Mouse (Mus musculus): Measurements from ENCODE around the gene Rmnd1. TPM values are rescaled to one million over a fixed set of nuclear protein-coding genes. Genes with fewer than 3 reads are reported as not detected.
A peak's percentile ranks its signal among the peaks of the same experiment; 100 is the strongest.

Gene Rmnd1
- polyA plus RNA-seq, 1 experiment, result 19.0 TPM

GRCm38 (mm10) chr10:4395321-4395720 is 36.9 kb downstream of the Rmnd1 start:
- WGBS, result 83% methylated on average over 3 of the region's 3 CpGs
- Histone ChIP-seq H3K4me1 (ENCODE audit: control insufficient read depth, insufficient read depth, insufficient read length) (peaks cover 2% of the 10 kb centered on the region; the same call in 1 of the 2 replicates), H3K4me3 (ENCODE audit: extremely low read depth, insufficient read depth, insufficient read length) (no peak overlapping the region), H3K36me3 (ENCODE audit: control insufficient read depth, insufficient read depth, low read length) (peaks cover 2% of the 10 kb centered on the region; the same call in 1 of the 2 replicates), H3K27ac (ENCODE audit: insufficient read depth, low read length) (no peak overlapping the region), H3K27me3 (ENCODE audit: control insufficient read depth, insufficient read depth, low read length) (no peaks in the 10 kb centered on the region)
- no peak for TF ChIP-seq POLR2A (IDR thresholded peaks at IDR 0.05; ENCODE audit: low read depth, low read length)
- TF ChIP-seq CTCF (IDR thresholded peaks at IDR 0.05; ENCODE audit: extremely low read depth, insufficient read depth, insufficient read length, insufficient replicate concordance), result no peak
- DNase-seq (ENCODE audit: low read depth in 1 of 2, low spot score in 2 of 2), result no peak

GRCm38 (mm10) chr10:4391851-4392250 is 40.3 kb downstream of the Rmnd1 start:
- Histone ChIP-seq H3K4me1 (ENCODE audit: control insufficient read depth, insufficient read depth, insufficient read length) (peaks cover 10% of the 10 kb centered on the region; the same call in 1 of the 2 replicates), H3K36me3 (ENCODE audit: control insufficient read depth, insufficient read depth, low read length) (peaks cover 2% of the 10 kb centered on the region; the same call in 1 of the 2 replicates), H3K4me3 (ENCODE audit: extremely low read depth, insufficient read depth, insufficient read length) (no peak overlapping the region), H3K27me3 (ENCODE audit: control insufficient read depth, insufficient read depth, low read length) (no peaks in the 10 kb centered on the region), H3K27ac (ENCODE audit: insufficient read depth, low read length) (no peak overlapping the region)
- TF ChIP-seq POLR2A (IDR thresholded peaks at IDR 0.05; ENCODE audit: low read depth, low read length) (no peak), CTCF (IDR thresholded peaks at IDR 0.05; ENCODE audit: extremely low read depth, insufficient read depth, insufficient read length, insufficient replicate concordance) (peak; percentile 49; the same call in 1 of the 2 replicates)
- peak in 1 of 2 experiments; percentile 36 for DNase-seq (ENCODE audit: low read depth in 1 of 2, low spot score in 2 of 2)
- 34% methylated on average over 6 of the region's 6 CpGs for WGBS

- 76% methylated on average over 5 of the region's 5 CpGs for WGBS
Observed at GRCm38 (mm10) chr10:4391076-4391475, 41.1 kb downstream of the Rmnd1 start.

GRCm38 (mm10) chr10:4390550-4390949 is 41.6 kb downstream of the Rmnd1 start:
- H3K4me1 ChIP-seq (ENCODE audit: control insufficient read depth, insufficient read depth, insufficient read length), result peaks cover 10% of the 10 kb centered on the region; the same call in 1 of the 2 replicates
- no peak for TF ChIP-seq CTCF (IDR thresholded peaks at IDR 0.05; ENCODE audit: extremely low read depth, insufficient read depth, insufficient read length, insufficient replicate concordance)
- TF ChIP-seq POLR2A (IDR thresholded peaks at IDR 0.05; ENCODE audit: low read depth, low read length), result no peak
- no peaks in the 10 kb centered on the region for H3K36me3 ChIP-seq (ENCODE audit: control insufficient read depth, insufficient read depth, low read length)
- 75% methylated on average over 2 of the region's 2 CpGs for WGBS
- H3K4me3 ChIP-seq (ENCODE audit: extremely low read depth, insufficient read depth, insufficient read length), result no peak overlapping the region
- DNase-seq (ENCODE audit: low read depth in 1 of 2, low spot score in 2 of 2), result no peak
- no peak overlapping the region for H3K27ac ChIP-seq (ENCODE audit: insufficient read depth, low read length)
- H3K27me3 ChIP-seq (ENCODE audit: control insufficient read depth, insufficient read depth, low read length), result no peaks in the 10 kb centered on the region

More at GRCm38 (mm10) chr10:4391076-4391475, 41.1 kb downstream of the Rmnd1 start:
- H3K4me3 ChIP-seq (ENCODE audit: extremely low read depth, insufficient read depth, insufficient read length), result no peak overlapping the region
- no peak for TF ChIP-seq CTCF (IDR thresholded peaks at IDR 0.05; ENCODE audit: extremely low read depth, insufficient read depth, insufficient read length, insufficient replicate concordance)
- TF ChIP-seq POLR2A (IDR thresholded peaks at IDR 0.05; ENCODE audit: low read depth, low read length), result no peak
- H3K4me1 ChIP-seq (ENCODE audit: control insufficient read depth, insufficient read depth, insufficient read length), result peaks cover 10% of the 10 kb centered on the region; the same call in 1 of the 2 replicates
- H3K27ac ChIP-seq (ENCODE audit: insufficient read depth, low read length), result no peak overlapping the region
- DNase-seq (ENCODE audit: low read depth in 1 of 2, low spot score in 2 of 2), result no peak
- no peaks in the 10 kb centered on the region for H3K27me3 ChIP-seq (ENCODE audit: control insufficient read depth, insufficient read depth, low read length)
- H3K36me3 ChIP-seq (ENCODE audit: control insufficient read depth, insufficient read depth, low read length), result peaks cover 2% of the 10 kb centered on the region; the same call in 1 of the 2 replicates

GRCm38 (mm10) chr10:4389461-4390112 is 42.6 kb downstream of the Rmnd1 start:
- DNase-seq (ENCODE audit: low read depth in 1 of 2, low spot score in 2 of 2), result no peak
- H3K27ac ChIP-seq (ENCODE audit: insufficient read depth, low read length), result no peak overlapping the region
- H3K36me3 ChIP-seq (ENCODE audit: control insufficient read depth, insufficient read depth, low read length), result no peaks in the 10 kb centered on the region
- peaks cover 8% of the 10 kb centered on the region; the same call in 1 of the 2 replicates for H3K4me1 ChIP-seq (ENCODE audit: control insufficient read depth, insufficient read depth, insufficient read length)
- 64% methylated on average over 5 of the region's 5 CpGs for WGBS
- H3K4me3 ChIP-seq (ENCODE audit: extremely low read depth, insufficient read depth, insufficient read length), result no peak overlapping the region
- no peaks in the 10 kb centered on the region for H3K27me3 ChIP-seq (ENCODE audit: control insufficient read depth, insufficient read depth, low read length)
- TF ChIP-seq POLR2A (IDR thresholded peaks at IDR 0.05; ENCODE audit: low read depth, low read length), result no peak

GRCm38 (mm10) chr10:4389036-4389435 is 43.2 kb downstream of the Rmnd1 start:
- TF ChIP-seq CTCF (IDR thresholded peaks at IDR 0.05; ENCODE audit: extremely low read depth, insufficient read depth, insufficient read length, insufficient replicate concordance), result no peak
- TF ChIP-seq POLR2A (IDR thresholded peaks at IDR 0.05; ENCODE audit: low read depth, low read length), result no peak
- DNase-seq (ENCODE audit: low read depth in 1 of 2, low spot score in 2 of 2), result no peak
- no peaks in the 10 kb centered on the region for H3K27me3 ChIP-seq (ENCODE audit: control insufficient read depth, insufficient read depth, low read length)
- H3K4me3 ChIP-seq (ENCODE audit: extremely low read depth, insufficient read depth, insufficient read length), result no peak overlapping the region
- WGBS, result 23% methylated on average over 10 of the region's 10 CpGs
- H3K27ac ChIP-seq (ENCODE audit: insufficient read depth, low read length), result no peak overlapping the region
- H3K36me3 ChIP-seq (ENCODE audit: control insufficient read depth, insufficient read depth, low read length), result no peaks in the 10 kb centered on the region
- peaks cover 8% of the 10 kb centered on the region; the same call in 1 of the 2 replicates for H3K4me1 ChIP-seq (ENCODE audit: control insufficient read depth, insufficient read depth, insufficient read length)

GRCm38 (mm10) chr10:4388384-4388745 is 43.8 kb downstream of the Rmnd1 start:
- Histone ChIP-seq H3K27ac (ENCODE audit: insufficient read depth, low read length) (peak overlapping the region; percentile 24), H3K27me3 (ENCODE audit: control insufficient read depth, insufficient read depth, low read length) (no peaks in the 10 kb centered on the region), H3K4me1 (ENCODE audit: control insufficient read depth, insufficient read depth, insufficient read length) (peaks cover 8% of the 10 kb centered on the region; the same call in 1 of the 2 replicates), H3K36me3 (ENCODE audit: control insufficient read depth, insufficient read depth, low read length) (no peaks in the 10 kb centered on the region), H3K4me3 (ENCODE audit: extremely low read depth, insufficient read depth, insufficient read length) (peak overlapping the region; percentile 86)
- WGBS, result 2% methylated on average over 19 of the region's 19 CpGs
- DNase-seq (ENCODE audit: low read depth in 1 of 2, low spot score in 2 of 2), result peak in 1 of 2 experiments; percentile 14
- TF ChIP-seq POLR2A (IDR thresholded peaks at IDR 0.05; ENCODE audit: low read depth, low read length), result no peak
- no peak for TF ChIP-seq CTCF (IDR thresholded peaks at IDR 0.05; ENCODE audit: extremely low read depth, insufficient read depth, insufficient read length, insufficient replicate concordance)
